Mouse (Mus musculus): ENCODE measurements around the gene Spata16.

DNA sequence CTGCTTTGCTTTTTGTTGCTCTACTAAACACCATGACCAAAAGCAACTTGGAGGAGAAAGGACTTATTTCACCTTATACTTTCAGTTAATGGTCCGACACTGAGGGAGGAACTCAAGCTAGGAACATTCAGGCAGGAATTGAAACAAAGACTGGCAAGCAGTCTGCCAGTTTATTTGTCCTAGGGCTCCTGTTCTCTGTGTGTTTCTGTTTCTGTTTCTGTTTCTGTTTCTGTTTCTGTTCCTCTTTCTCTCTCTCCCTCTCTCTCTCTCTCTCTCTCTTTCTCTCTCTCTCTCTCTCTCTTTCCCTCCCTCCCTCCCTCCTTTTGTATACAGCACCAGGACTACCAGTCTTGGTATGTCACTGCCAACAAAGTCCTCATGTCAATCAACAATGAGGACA, 279.2 kb downstream of the Spata16 start:
- TF ChIP-seq CTCF (IDR thresholded peaks at IDR 0.05; ENCODE audit: low read depth) (no peak), EP300 (IDR thresholded peaks at IDR 0.05; ENCODE audit: low read depth) (no peak)

Measured in heart, postnatal 0 days (tissue).